10 mouse cellular contexts compared by ENCODE assay signal in genomic region chr2:158258005-158258418, GRCm38 (mm10). TPM values are rescaled to one million over a fixed set of nuclear protein-coding genes. Genes with fewer than 3 reads are reported as not detected.
DNase-seq lines count a peak whose midpoint lies in the region; ATAC-seq and TF ChIP-seq lines count a peak whose summit lies in the region.
"Had no signal": no experiment of that assay in that cellular context is flagged by ENCODE, and none has a peak within 500 bp of the region (broad histone marks: within the 10 kb centered on the region; RNA-seq: fewer than 3 reads in every experiment).

Gene Bpi (plus strand): TSS chr2:158258094.

- no peaks in the 10 kb centered on the region for H3K36me3 ChIP-seq in kidney, embryonic 14.5 days (ENCODE audit: control insufficient read depth, insufficient read depth, low read length)
- H3K36me3 ChIP-seq in E14TG2a.4 (ENCODE audit: insufficient read depth, low read length), result no peaks in the 10 kb centered on the region
- no peaks in the 10 kb centered on the region for H3K36me3 ChIP-seq in embryonic facial prominence, embryonic 12.5 days
- no peaks in the 10 kb centered on the region for H3K36me3 ChIP-seq in liver, postnatal 0 days (replicated peaks; ENCODE audit: insufficient read depth, low read length)

- H3K4me3 ChIP-seq in kidney, embryonic 14.5 days (ENCODE audit: low read length), result peak within 1 kb of the TSS; percentile 5; the same call in 1 of the 2 replicates
- H3K4me3 ChIP-seq in E14TG2a.4 (replicated peaks; ENCODE audit: low read length), result peak within 1 kb of the TSS; percentile 60
- no peak within 1 kb of the TSS for H3K4me3 ChIP-seq in embryonic facial prominence, embryonic 12.5 days
- no peak within 1 kb of the TSS for H3K4me3 ChIP-seq in liver, postnatal 0 days (ENCODE audit: low read depth, low read length)

- H3K4me1 ChIP-seq in kidney, embryonic 14.5 days (ENCODE audit: control insufficient read depth, insufficient read depth, low read length), result peaks cover 19% of the 10 kb centered on the region
- peaks cover 30% of the 10 kb centered on the region for H3K4me1 ChIP-seq in E14TG2a.4 (replicated peaks; ENCODE audit: low read depth, low read length)
- peaks cover 24% of the 10 kb centered on the region for H3K4me1 ChIP-seq in embryonic facial prominence, embryonic 12.5 days
- H3K4me1 ChIP-seq in liver, postnatal 0 days (ENCODE audit: insufficient read depth), result peaks cover 4% of the 10 kb centered on the region; the same call in 1 of the 2 replicates

- intact Hi-C loops in gastrocnemius, postnatal 36 days (cut with DNase I), result loop anchor here (1.0 kb wide), 1 partner anchor 50 kb away; no protein-coding TSS in a partner anchor

- H3K27me3 ChIP-seq in kidney, embryonic 14.5 days (ENCODE audit: control insufficient read depth, insufficient read depth, low read length), result no peaks in the 10 kb centered on the region
- peaks cover 29% of the 10 kb centered on the region for H3K27me3 ChIP-seq in E14TG2a.4 (ENCODE audit: insufficient read depth, low read length)
- no peaks in the 10 kb centered on the region for H3K27me3 ChIP-seq in embryonic facial prominence, embryonic 12.5 days
- H3K27me3 ChIP-seq in liver, postnatal 0 days (ENCODE audit: insufficient read depth, low read length), result no peaks in the 10 kb centered on the region

- no peak for TF ChIP-seq EP300 in liver, postnatal 0 days (IDR thresholded peaks at IDR 0.05; ENCODE audit: low read depth)

- WGBS in kidney, embryonic 14.5 days, result 51% methylated on average over 18 of the region's 18 CpGs
- 52% methylated on average over 18 of the region's 18 CpGs for WGBS in embryonic facial prominence, embryonic 12.5 days
- 28% methylated on average over 18 of the region's 18 CpGs for WGBS in liver, postnatal 0 days (ENCODE audit: insufficient replicate concordance)

- ATAC-seq in kidney, embryonic 14.5 days (ENCODE audit: low FRiP score, low TSS enrichment), result peak; percentile 36; the same call in 1 of the 2 replicates
- ATAC-seq in embryonic facial prominence, embryonic 12.5 days (ENCODE audit: insufficient number of reproducible peaks, insufficient read depth, low FRiP score, low TSS enrichment), result no peak
- no peak for ATAC-seq in liver, postnatal 0 days

- TF ChIP-seq CTCF in E14TG2a.4 (conservative IDR thresholded peaks at IDR 0.05; ENCODE audit: low read length), result no peak
- no peak for TF ChIP-seq CTCF in liver, postnatal 0 days (IDR thresholded peaks at IDR 0.05; ENCODE audit: low read depth)

- peak within 1 kb of the TSS; percentile 4; the same call in 1 of the 2 replicates for H3K4me2 ChIP-seq in kidney, embryonic 14.5 days (replicated peaks; ENCODE audit: low read depth, low read length)
- H3K4me2 ChIP-seq in embryonic facial prominence, embryonic 12.5 days (replicated peaks), result no peak within 1 kb of the TSS; the same call in 1 of the 2 replicates
- H3K4me2 ChIP-seq in liver, postnatal 0 days (ENCODE audit: low read depth, low read length), result peak within 1 kb of the TSS; percentile 32; the same call in 1 of the 2 replicates

- 0 out of 2 replicates have a peak within 1 kb of the TSS, but pooled peaks have one; percentile 37 for H3K9ac ChIP-seq in kidney, embryonic 14.5 days (ENCODE audit: low read depth, low read length)
- no peak within 1 kb of the TSS for H3K9ac ChIP-seq in embryonic facial prominence, embryonic 12.5 days
- H3K9ac ChIP-seq in liver, postnatal 0 days (replicated peaks), result no peak within 1 kb of the TSS

- no peak for DNase-seq in kidney, postnatal 36 days
- peak; percentile 53 for DNase-seq in liver, postnatal 0 days
- DNase-seq in Muller cell, postnatal 12 days (ENCODE audit: inconsistent ontology term), result no peak
- DNase-seq in gastrocnemius, postnatal 36 days, result no peak
- no peak for DNase-seq in embryo, embryonic 9.5 days (ENCODE audit: extremely low spot score)

- H3K27ac ChIP-seq in kidney, embryonic 14.5 days (ENCODE audit: low read depth, low read length), result no peak within 1 kb of the TSS
- 0 out of 2 replicates have a peak within 1 kb of the TSS, but pooled peaks have one; percentile 36 for H3K27ac ChIP-seq in embryonic facial prominence, embryonic 12.5 days
- H3K27ac ChIP-seq in liver, postnatal 0 days (ENCODE audit: low read depth), result no peak within 1 kb of the TSS

- no peaks in the 10 kb centered on the region for H3K9me3 ChIP-seq in kidney, embryonic 14.5 days (ENCODE audit: control insufficient read depth, low read length)
- no peaks in the 10 kb centered on the region for H3K9me3 ChIP-seq in E14TG2a.4 (ENCODE audit: low read length)
- H3K9me3 ChIP-seq in embryonic facial prominence, embryonic 12.5 days, result no peaks in the 10 kb centered on the region
- H3K9me3 ChIP-seq in liver, postnatal 0 days (ENCODE audit: low read length), result no peaks in the 10 kb centered on the region

RNA-seq across cellular contexts. Expression of gene Bpi, which starts in this region (rescaled TPM):
- polyA plus RNA-seq in kidney, embryonic 14.5 days (2014; fragmentation: Nextera tagmentation; extraction: Ambion mirVana), result 0.19 TPM in 1 of 2 replicates, not detected in the other
- polyA plus RNA-seq in embryonic facial prominence, embryonic 12.5 days (2016; fragmentation: Nextera tagmentation; extraction: Ambion mirVana), result not detected in 2 replicates
- polyA plus RNA-seq in liver, postnatal 0 days (2015; fragmentation: Nextera tagmentation; extraction: Ambion mirVana), result not detected in 2 replicates
- total RNA-seq in gastrocnemius, postnatal 36 days (2021), result not detected
- total RNA-seq: left cerebral cortex, postnatal 10 days had no signal
- polyA plus RNA-seq: heart, embryonic 14.5 days had no signal

Comparison
In these comparisons a context has a peak if more than half of its experiments do, and no peak if none do; other contexts are left out.
1. Peak in ATAC-seq, H3K4me3 ChIP-seq, H3K9ac ChIP-seq and H3K4me2 ChIP-seq in kidney, embryonic 14.5 days; RNA of the gene not detected or under 1 TPM.
2. Peak in DNase-seq and H3K4me2 ChIP-seq in liver, postnatal 0 days; RNA of the gene not detected or under 1 TPM.